Mouse (Mus musculus) frontal cortex, postnatal 36 days (tissue): ENCODE measurements around the gene D6Ertd527e.
"Not testable (repeated sequence)": the region's sequence is repeated elsewhere in the genome, so short reads cannot be mapped to it uniquely, and the experiment has no call there.

Experiments
- DNase-seq, 2 experiments: peaks; one replicate each; pipeline ENCODE4 v3.0.0; 2022; ENCODE audit warnings: low spot score in 2 of 2

Gene D6Ertd527e

GRCm38 (mm10) chr6:87104123-87104796 is at the start of gene D6Ertd527e:
Gene D6Ertd527e (plus strand): TSS chr6:87104746.
- no peak for DNase-seq

DNA sequence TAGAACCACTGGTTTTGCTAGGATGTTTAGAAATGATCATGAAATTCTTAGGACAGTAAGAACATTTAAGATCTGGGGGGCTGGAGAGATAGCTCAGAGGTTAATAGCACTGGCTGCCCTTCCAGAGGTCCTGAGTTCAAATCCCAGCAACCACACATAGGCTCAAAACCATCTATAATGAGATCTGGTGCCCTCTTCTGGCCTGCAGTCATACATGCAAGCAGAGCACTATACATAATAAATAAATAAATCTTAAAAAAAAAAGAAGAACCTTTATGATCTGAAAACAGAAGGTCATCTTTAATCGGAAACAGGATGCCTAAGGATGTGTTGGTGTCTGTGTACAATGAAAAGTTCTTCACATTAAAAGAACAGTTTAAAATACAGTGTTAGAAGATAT is 44.8 kb upstream of the D6Ertd527e start:
- DNase-seq, result no peak

DNA sequence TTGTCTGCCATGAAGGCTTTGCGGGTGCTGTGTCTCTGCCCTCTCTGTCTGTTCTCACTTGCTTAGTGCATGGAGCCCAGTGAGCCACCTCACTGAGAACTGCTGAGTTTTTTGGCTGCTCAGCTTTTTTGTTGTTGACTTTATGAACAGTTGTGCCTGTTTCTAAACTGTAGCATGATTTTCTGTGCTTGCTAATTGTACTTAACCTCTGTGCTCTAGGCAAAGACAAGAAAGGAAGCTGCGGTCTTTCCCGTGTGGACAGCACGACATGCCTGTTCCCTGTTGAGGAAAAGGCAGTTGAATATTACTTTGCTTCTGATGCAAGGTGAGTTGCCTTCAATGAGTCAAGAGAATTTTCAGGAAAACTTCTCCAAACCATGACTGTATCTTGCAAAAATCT is 41.0 kb upstream of the D6Ertd527e start:
- no peak for DNase-seq

- no peak for DNase-seq
These were observed 36.3 kb upstream of the D6Ertd527e start for GRCm38 (mm10) chr6:87068209-87068608.

- DNase-seq, result no peak
These were observed 35.2 kb upstream of the D6Ertd527e start for GRCm38 (mm10) chr6:87069195-87069900.

- no peak for DNase-seq
These were observed 33.9 kb upstream of the D6Ertd527e start for GRCm38 (mm10) chr6:87070641-87071040.

GRCm38 (mm10) chr6:87072759-87073158 is 31.8 kb upstream of the D6Ertd527e start:
- no peak for DNase-seq

DNA sequence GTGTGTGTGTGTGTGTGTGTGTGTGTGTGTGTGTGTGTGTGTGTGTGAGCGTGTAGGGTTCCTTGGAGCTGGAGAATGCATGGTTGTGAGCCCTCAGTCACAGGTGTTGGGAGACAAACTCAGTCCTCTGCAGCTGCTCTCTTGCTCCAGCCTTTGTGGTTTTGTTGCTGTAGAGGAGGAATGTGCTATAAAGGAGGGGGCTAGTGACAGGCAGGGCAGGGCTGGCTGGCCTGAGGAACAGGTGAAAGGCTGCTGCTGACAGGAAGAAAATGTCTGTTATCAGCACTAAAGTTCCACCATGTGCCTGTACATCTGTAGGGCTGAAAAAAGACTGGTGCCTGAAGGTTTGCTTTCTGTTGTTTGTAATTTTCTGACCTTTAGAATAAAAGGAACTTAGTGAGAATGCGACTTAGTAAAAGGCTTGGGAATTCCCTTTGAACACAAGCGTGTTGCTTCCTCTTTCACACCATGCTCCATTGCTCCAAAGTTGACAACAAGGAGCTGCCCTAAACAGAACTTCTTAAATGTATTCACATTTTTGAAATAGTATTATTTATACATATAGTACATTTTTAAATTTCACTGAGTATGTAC is 29.4 kb upstream of the D6Ertd527e start:
- DNase-seq, result no peak

GRCm38 (mm10) chr6:87079457-87079856 is 25.1 kb upstream of the D6Ertd527e start:
- no peak for DNase-seq

GRCm38 (mm10) chr6:87085026-87085425 is 19.5 kb upstream of the D6Ertd527e start:
- DNase-seq, result no peak

DNA sequence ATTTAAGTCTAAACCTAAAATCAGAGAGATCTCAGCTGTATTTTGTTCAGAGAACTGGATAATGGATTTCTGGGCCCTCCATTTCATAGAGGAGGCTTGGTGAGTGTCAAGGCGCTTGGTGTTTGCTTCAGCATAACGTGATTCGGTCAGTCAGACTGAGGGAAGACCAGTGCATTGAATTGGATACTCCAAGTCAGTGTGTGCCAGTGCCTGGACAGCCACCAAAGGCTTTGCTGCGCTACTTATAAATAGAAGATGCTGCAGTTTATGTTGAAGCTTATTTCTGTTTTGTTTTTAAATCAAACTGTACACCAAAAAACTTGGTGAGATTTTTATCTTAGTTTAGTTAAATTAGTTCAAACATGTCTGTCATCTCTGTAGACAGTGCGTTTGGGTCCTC is 16.2 kb upstream of the D6Ertd527e start:
- DNase-seq, result no peak

DNA sequence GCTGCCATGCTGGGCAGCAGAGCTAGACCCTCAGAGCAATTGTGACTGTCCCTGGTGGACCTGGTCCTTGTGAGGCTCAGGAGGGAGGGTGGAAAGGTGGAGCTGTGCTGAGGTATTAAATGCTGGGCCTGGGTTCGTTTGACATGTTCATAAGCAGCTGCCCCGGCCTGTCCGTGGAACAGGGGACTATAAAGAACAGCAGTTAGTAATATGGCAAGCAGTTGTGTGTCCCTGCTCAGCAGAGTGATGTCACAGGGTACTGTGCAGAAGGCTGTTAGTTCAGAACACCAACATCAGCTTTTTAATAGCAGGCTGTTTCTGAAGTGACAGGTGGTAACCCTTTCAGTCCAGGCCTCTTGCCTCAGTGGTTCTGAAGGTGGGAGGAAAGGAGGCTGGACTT is 13.7 kb upstream of the D6Ertd527e start:
- DNase-seq, result no peak

- DNase-seq, result no peak
These were observed 12.1 kb upstream of the D6Ertd527e start for GRCm38 (mm10) chr6:87092476-87092875.

GRCm38 (mm10) chr6:87093631-87094030 is 10.9 kb upstream of the D6Ertd527e start:
- DNase-seq, result not testable (repeated sequence)

- DNase-seq, result no peak
These were observed 5.3 kb upstream of the D6Ertd527e start for GRCm38 (mm10) chr6:87099261-87099660.

- DNase-seq, result no peak
These were observed 4.8 kb upstream of the D6Ertd527e start for GRCm38 (mm10) chr6:87099671-87100296.

DNA sequence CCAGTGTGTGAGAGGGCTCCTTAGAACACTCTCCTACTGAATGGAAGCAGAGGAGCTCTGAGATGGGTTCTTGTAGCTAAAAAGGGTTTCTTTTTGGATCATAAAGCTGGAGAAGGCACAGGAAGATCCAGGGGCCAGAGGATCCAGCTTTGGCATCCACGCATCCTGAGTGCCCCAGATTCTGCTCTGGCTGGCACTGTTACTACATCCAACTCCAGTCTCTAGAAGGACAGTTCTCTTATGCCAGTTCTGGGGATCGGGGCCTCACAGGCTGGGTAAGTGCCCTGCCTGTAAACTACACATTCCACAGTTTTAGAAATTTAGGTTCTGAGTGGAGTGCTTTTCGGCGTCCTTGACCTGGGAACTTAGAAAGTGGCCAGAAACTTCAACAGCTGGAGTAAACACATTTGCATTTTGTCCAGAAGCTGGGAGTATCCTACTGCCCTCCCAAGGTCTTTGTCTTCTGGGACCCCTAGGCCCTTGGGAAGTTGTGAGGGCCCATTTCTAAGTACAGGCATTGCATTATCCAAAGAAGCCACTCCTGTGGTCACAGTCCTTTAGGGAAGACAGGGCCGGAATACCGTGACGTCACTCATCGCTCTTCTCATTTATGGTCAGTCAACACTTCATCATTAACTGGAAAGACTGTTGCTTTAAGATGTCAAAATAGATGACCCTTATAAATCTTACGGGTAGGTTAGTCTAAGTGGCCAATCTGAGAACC is 4.1 kb upstream of the D6Ertd527e start:
- no peak for DNase-seq

- DNase-seq, result peak; percentile 90 to 92
These were observed 3.1 kb upstream of the D6Ertd527e start for GRCm38 (mm10) chr6:87101281-87101954.

DNA sequence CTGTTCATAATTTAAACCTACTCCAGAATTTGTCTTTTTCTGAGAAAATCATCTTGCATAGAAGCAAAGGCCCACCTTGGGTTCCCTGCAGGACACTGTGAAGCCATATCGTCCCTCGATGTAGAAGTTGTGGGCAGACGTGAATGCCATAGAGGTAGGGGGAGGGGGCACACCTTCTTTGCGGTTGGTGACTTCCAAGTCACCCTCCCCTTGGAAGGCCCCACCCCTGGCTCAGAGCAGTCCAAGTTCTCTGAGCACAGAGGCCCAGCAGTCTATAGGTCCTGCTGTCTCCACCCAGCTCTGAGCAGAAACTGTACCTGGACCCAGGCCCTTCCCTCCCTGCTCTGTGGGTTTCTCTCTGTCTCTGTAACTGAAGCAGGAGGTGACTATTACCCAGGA is 2.6 kb upstream of the D6Ertd527e start:
- no peak for DNase-seq

- no peak for DNase-seq
These were observed 2.1 kb upstream of the D6Ertd527e start for GRCm38 (mm10) chr6:87102421-87102911.

GRCm38 (mm10) chr6:87103314-87103713 is 1.2 kb upstream of the D6Ertd527e start:
- no peak for DNase-seq
